Comparison of ENCODE assay signal across 18 mouse cellular contexts in genomic region chr10:81638101-81638500, GRCm38 (mm10). TPM values are rescaled to one million over a fixed set of nuclear protein-coding genes. Genes with fewer than 3 reads are reported as not detected.
A peak's percentile ranks its signal among the peaks of the same experiment; 100 is the strongest.
DNase-seq lines count a peak whose midpoint lies in the region; ATAC-seq lines count a peak whose summit lies in the region.
"Had no signal": no experiment of that assay in that cellular context is flagged by ENCODE, and none has a peak within 500 bp of the region (broad histone marks: within the 10 kb centered on the region; RNA-seq: fewer than 3 reads in every experiment).

No protein-coding gene starts in this region.

- WGBS in embryonic facial prominence, embryonic 13.5 days = 75% methylated on average over 6 of the region's 6 CpGs
- WGBS in embryonic facial prominence, embryonic 10.5 days = 74% methylated on average over 6 of the region's 6 CpGs
- WGBS in neural tube, embryonic 13.5 days = 71% methylated on average over 6 of the region's 6 CpGs
- 70% methylated on average over 6 of the region's 6 CpGs for WGBS in neural tube, embryonic 15.5 days

- peaks cover 30% of the 10 kb centered on the region for H3K4me1 ChIP-seq in embryonic facial prominence, embryonic 13.5 days
- peaks cover 33% of the 10 kb centered on the region for H3K4me1 ChIP-seq in embryonic facial prominence, embryonic 10.5 days
- H3K4me1 ChIP-seq in neural tube, embryonic 13.5 days (replicated peaks) = peaks cover 34% of the 10 kb centered on the region
- peaks cover 34% of the 10 kb centered on the region for H3K4me1 ChIP-seq in neural tube, embryonic 15.5 days

- no peak for ATAC-seq in embryonic facial prominence, embryonic 13.5 days (ENCODE audit: insufficient number of reproducible peaks, insufficient read depth, low FRiP score, low TSS enrichment, low read depth)
- ATAC-seq in neural tube, embryonic 13.5 days (ENCODE audit: low read depth) = no peak
- ATAC-seq in neural tube, embryonic 15.5 days (ENCODE audit: low FRiP score) = no peak
- ATAC-seq: activated CD4-positive, CD25-positive, alpha-beta regulatory T cell, adult 4 months; forebrain, embryonic 14.5 days; Patski had no signal

- H3K4me2 ChIP-seq in embryonic facial prominence, embryonic 13.5 days = no peak overlapping the region
- no peak overlapping the region for H3K4me2 ChIP-seq in neural tube, embryonic 13.5 days
- H3K4me2 ChIP-seq in neural tube, embryonic 15.5 days = no peak overlapping the region
- H3K4me2 ChIP-seq: heart, embryonic 13.5 days; hindbrain, embryonic 15.5 days had no signal

- no peaks in the 10 kb centered on the region for H3K9me3 ChIP-seq in embryonic facial prominence, embryonic 13.5 days
- H3K9me3 ChIP-seq in embryonic facial prominence, embryonic 10.5 days = no peaks in the 10 kb centered on the region
- no peaks in the 10 kb centered on the region for H3K9me3 ChIP-seq in neural tube, embryonic 13.5 days
- H3K9me3 ChIP-seq in neural tube, embryonic 15.5 days (replicated peaks) = no peaks in the 10 kb centered on the region
- H3K9me3 ChIP-seq: heart, embryonic 13.5 days; hindbrain, embryonic 15.5 days had no signal

- H3K36me3 ChIP-seq in embryonic facial prominence, embryonic 13.5 days = no peaks in the 10 kb centered on the region
- no peaks in the 10 kb centered on the region for H3K36me3 ChIP-seq in embryonic facial prominence, embryonic 10.5 days (replicated peaks)
- H3K36me3 ChIP-seq in neural tube, embryonic 13.5 days = no peaks in the 10 kb centered on the region
- H3K36me3 ChIP-seq in neural tube, embryonic 15.5 days = no peaks in the 10 kb centered on the region
- H3K36me3 ChIP-seq: heart, embryonic 13.5 days; hindbrain, embryonic 15.5 days had no signal

- intact Hi-C loops in left cerebral cortex, postnatal 14 days (cut with DNase I) = no loop called here

- H3K9ac ChIP-seq in embryonic facial prominence, embryonic 13.5 days = peak overlapping the region; percentile 46; the same call in 1 of the 2 replicates
- 0 out of 2 replicates have a peak overlapping the region, but pooled peaks have one; percentile 12 for H3K9ac ChIP-seq in neural tube, embryonic 13.5 days
- H3K9ac ChIP-seq in neural tube, embryonic 15.5 days (replicated peaks) = no peak overlapping the region
- H3K9ac ChIP-seq: heart, embryonic 13.5 days; hindbrain, embryonic 15.5 days had no signal

- no peak overlapping the region for H3K27ac ChIP-seq in embryonic facial prominence, embryonic 13.5 days
- no peak overlapping the region for H3K27ac ChIP-seq in embryonic facial prominence, embryonic 10.5 days (replicated peaks)
- no peak overlapping the region for H3K27ac ChIP-seq in neural tube, embryonic 13.5 days (replicated peaks)
- no peak overlapping the region for H3K27ac ChIP-seq in neural tube, embryonic 15.5 days (replicated peaks)
- H3K27ac ChIP-seq: heart, embryonic 13.5 days; hindbrain, embryonic 15.5 days had no signal

- H3K4me3 ChIP-seq in embryonic facial prominence, embryonic 13.5 days = no peak overlapping the region
- no peak overlapping the region for H3K4me3 ChIP-seq in embryonic facial prominence, embryonic 10.5 days
- no peak overlapping the region for H3K4me3 ChIP-seq in neural tube, embryonic 13.5 days
- no peak overlapping the region for H3K4me3 ChIP-seq in neural tube, embryonic 15.5 days (replicated peaks)
- H3K4me3 ChIP-seq: heart, embryonic 13.5 days; hindbrain, embryonic 15.5 days had no signal

- no peaks in the 10 kb centered on the region for H3K27me3 ChIP-seq in embryonic facial prominence, embryonic 13.5 days
- peaks cover 14% of the 10 kb centered on the region for H3K27me3 ChIP-seq in embryonic facial prominence, embryonic 10.5 days (replicated peaks; ENCODE audit: low read depth, poor library complexity, severe bottlenecking)
- H3K27me3 ChIP-seq in neural tube, embryonic 13.5 days = no peaks in the 10 kb centered on the region; the same call in 1 of the 2 replicates
- H3K27me3 ChIP-seq in neural tube, embryonic 15.5 days (replicated peaks) = 0 out of 2 replicates have a peak, but pooled peaks cover 3% of the 10 kb centered on the region
- H3K27me3 ChIP-seq: heart, embryonic 13.5 days; hindbrain, embryonic 15.5 days; Patski had no signal

- no peak for DNase-seq in embryonic facial prominence, embryonic 10.5 days (ENCODE audit: low spot score)
- peak; percentile 1 to 12 for DNase-seq in left cerebral cortex, adult 8-10 months (ENCODE audit: low spot score in 2 of 2)
- no peak for DNase-seq in left cerebral cortex, postnatal 14 days (ENCODE audit: low spot score in 2 of 2)
- DNase-seq: adrenal gland, adult 2 months; adrenal gland, postnatal 36 days; cerebellum, adult 11 months; cerebellum, adult 8-10 months; gastrocnemius, postnatal 36 days; heart, adult 18-20 months; heart, postnatal 36 days had no signal

RNA-seq across cellular contexts. Expression of gene Ankrd24, which starts 9.8 kb away (rescaled TPM):
- 13.6 and 14.5 TPM in 2 replicates for polyA plus RNA-seq in embryonic facial prominence, embryonic 13.5 days (2015; fragmentation: Nextera tagmentation; extraction: Ambion mirVana)
- polyA plus RNA-seq in embryonic facial prominence, embryonic 10.5 days (2016; fragmentation: Nextera tagmentation; extraction: Ambion mirVana) = 5.3 and 7.3 TPM in 2 replicates
- 10 to 100 TPM; 39.7 to 47.9 (median 43.1) TPM for total RNA-seq in left cerebral cortex, adult 8-10 months (2022)
- 10 to 100 TPM; 31.9 to 34.5 TPM for total RNA-seq in left cerebral cortex, postnatal 14 days (2021)
- polyA plus RNA-seq in neural tube, embryonic 13.5 days (2015; fragmentation: Nextera tagmentation; extraction: Ambion mirVana) = 10.6 and 11.8 TPM in 2 replicates
- 19.0 and 24.2 TPM in 2 replicates for polyA plus RNA-seq in neural tube, embryonic 15.5 days (2015; fragmentation: Nextera tagmentation; extraction: Ambion mirVana)

RNA-seq across cellular contexts. Expression of gene Sirt6, which starts 10.5 kb away (rescaled TPM):
- 52.7 and 54.9 TPM in 2 replicates for polyA plus RNA-seq in embryonic facial prominence, embryonic 13.5 days (2015; fragmentation: Nextera tagmentation; extraction: Ambion mirVana)
- 55.1 and 59.2 TPM in 2 replicates for polyA plus RNA-seq in embryonic facial prominence, embryonic 10.5 days (2016; fragmentation: Nextera tagmentation; extraction: Ambion mirVana)
- total RNA-seq in left cerebral cortex, adult 8-10 months (2022) = 10 to 100 TPM; 21.8 to 27.9 (median 25.2) TPM
- total RNA-seq in left cerebral cortex, postnatal 14 days (2021) = 10 to 100 TPM; 23.6 to 25.1 TPM
- 56.2 and 57.6 TPM in 2 replicates for polyA plus RNA-seq in neural tube, embryonic 13.5 days (2015; fragmentation: Nextera tagmentation; extraction: Ambion mirVana)
- 45.6 and 51.8 TPM in 2 replicates for polyA plus RNA-seq in neural tube, embryonic 15.5 days (2015; fragmentation: Nextera tagmentation; extraction: Ambion mirVana)

RNA-seq across cellular contexts. Expression of gene Gm10778, which starts 10.8 kb away (rescaled TPM):
- polyA plus RNA-seq in embryonic facial prominence, embryonic 13.5 days (2015; fragmentation: Nextera tagmentation; extraction: Ambion mirVana) = 5.7 and 7.3 TPM in 2 replicates
- polyA plus RNA-seq in embryonic facial prominence, embryonic 10.5 days (2016; fragmentation: Nextera tagmentation; extraction: Ambion mirVana) = 3.9 and 5.3 TPM in 2 replicates
- 1 to 10 TPM; 2.7 to 5.4 (median 3.3) TPM for total RNA-seq in left cerebral cortex, adult 8-10 months (2022)
- 1 to 10 TPM; 4.8 TPM for total RNA-seq in left cerebral cortex, postnatal 14 days (2021)
- polyA plus RNA-seq in neural tube, embryonic 13.5 days (2015; fragmentation: Nextera tagmentation; extraction: Ambion mirVana) = 6.6 and 9.2 TPM in 2 replicates
- 6.6 and 6.9 TPM in 2 replicates for polyA plus RNA-seq in neural tube, embryonic 15.5 days (2015; fragmentation: Nextera tagmentation; extraction: Ambion mirVana)

RNA-seq across cellular contexts. Expression of gene BC025920, which starts 32.0 kb away (rescaled TPM):
- 1.3 and 2.0 TPM in 2 replicates for polyA plus RNA-seq in embryonic facial prominence, embryonic 13.5 days (2015; fragmentation: Nextera tagmentation; extraction: Ambion mirVana)
- polyA plus RNA-seq in embryonic facial prominence, embryonic 10.5 days (2016; fragmentation: Nextera tagmentation; extraction: Ambion mirVana) = 1.5 and 2.1 TPM in 2 replicates
- total RNA-seq in left cerebral cortex, adult 8-10 months (2022) = 1 to 10 TPM; 3.3 to 5.4 (median 3.9) TPM
- total RNA-seq in left cerebral cortex, postnatal 14 days (2021) = 1 to 10 TPM; 1.9 to 2.2 TPM
- 2.5 and 3.3 TPM in 2 replicates for polyA plus RNA-seq in neural tube, embryonic 13.5 days (2015; fragmentation: Nextera tagmentation; extraction: Ambion mirVana)
- 1.3 and 2.3 TPM in 2 replicates for polyA plus RNA-seq in neural tube, embryonic 15.5 days (2015; fragmentation: Nextera tagmentation; extraction: Ambion mirVana)

RNA-seq across cellular contexts. Expression of gene Tle6, which starts 37.2 kb away (rescaled TPM):
- polyA plus RNA-seq in embryonic facial prominence, embryonic 13.5 days (2015; fragmentation: Nextera tagmentation; extraction: Ambion mirVana) = 12.8 and 17.2 TPM in 2 replicates
- 7.1 and 8.2 TPM in 2 replicates for polyA plus RNA-seq in embryonic facial prominence, embryonic 10.5 days (2016; fragmentation: Nextera tagmentation; extraction: Ambion mirVana)
- 10 to 100 TPM; 10.3 to 17.2 (median 14.0) TPM for total RNA-seq in left cerebral cortex, adult 8-10 months (2022)
- 1 to 10 TPM; 1.3 to 2.7 TPM for total RNA-seq in left cerebral cortex, postnatal 14 days (2021)
- 4.9 and 6.2 TPM in 2 replicates for polyA plus RNA-seq in neural tube, embryonic 13.5 days (2015; fragmentation: Nextera tagmentation; extraction: Ambion mirVana)
- polyA plus RNA-seq in neural tube, embryonic 15.5 days (2015; fragmentation: Nextera tagmentation; extraction: Ambion mirVana) = 5.7 and 7.3 TPM in 2 replicates

Comparison
In these comparisons a context has a peak if more than half of its experiments do, and no peak if none do; other contexts are left out.
1. DNase-seq: peak in left cerebral cortex, adult 8-10 months (2 of 2); none in embryonic facial prominence, embryonic 10.5 days (single experiment) and left cerebral cortex, postnatal 14 days (0 of 2).